Mouse (Mus musculus): ENCODE measurements around the gene Mettl6. TPM values are rescaled to one million over a fixed set of nuclear protein-coding genes. Genes with fewer than 3 reads are reported as not detected.

Gene Mettl6
- polyA plus RNA-seq, 1 experiment from 2014 or later: 54.1 TPM

GRCm38 (mm10) chr14:31437826-31438529 is 56.9 kb downstream of the Mettl6 start:
- Histone ChIP-seq H3K27ac (no peak overlapping the region), H3K4me1 (replicated peaks) (peaks cover 23% of the 10 kb centered on the region; the same call in 1 of the 2 replicates), H3K9ac (no peak overlapping the region), H3K27me3 (replicated peaks) (no peaks in the 10 kb centered on the region), H3K4me3 (replicated peaks) (no peak overlapping the region), H3K4me2 (replicated peaks) (no peak overlapping the region), H3K36me3 (no peaks in the 10 kb centered on the region), H3K9me3 (no peaks in the 10 kb centered on the region)
- 72% methylated on average over 8 of the region's 8 CpGs for WGBS
- no peak for ATAC-seq

- H3K27ac ChIP-seq: peak within 1 kb of the TSS; percentile 45; the same call in 1 of the 2 replicates
- no peaks in the 10 kb centered on the region for H3K9me3 ChIP-seq
- no peaks in the 10 kb centered on the region for H3K27me3 ChIP-seq (replicated peaks)
- WGBS: 9% methylated on average over 49 of the region's 49 CpGs
- peaks cover 28% of the 10 kb centered on the region; the same call in 1 of the 2 replicates for H3K4me1 ChIP-seq (replicated peaks)
- H3K9ac ChIP-seq: peak within 1 kb of the TSS; percentile 73
- H3K36me3 ChIP-seq: no peaks in the 10 kb centered on the region
- H3K4me2 ChIP-seq (replicated peaks): peak within 1 kb of the TSS; percentile 97
- ATAC-seq: peak; percentile 95
- H3K4me3 ChIP-seq (replicated peaks): peak within 1 kb of the TSS; percentile 74
These were observed 58.7 kb downstream of the Mettl6 start, which contains the start of gene Sh3bp5 for GRCm38 (mm10) chr14:31435930-31436693. Gene Sh3bp5, minus strand, starts transcription at chr14:31436078.

GRCm38 (mm10) chr14:31435018-31435915 is 59.6 kb downstream of the Mettl6 start:
- under 1% methylated on average over 53 of the region's 53 CpGs for WGBS
- peak overlapping the region; percentile 45; the same call in 1 of the 2 replicates for H3K27ac ChIP-seq
- H3K4me3 ChIP-seq (replicated peaks): peak overlapping the region; percentile 74
- peak overlapping the region; percentile 73 for H3K9ac ChIP-seq
- H3K9me3 ChIP-seq: no peaks in the 10 kb centered on the region
- no peaks in the 10 kb centered on the region for H3K27me3 ChIP-seq (replicated peaks)
- H3K4me2 ChIP-seq (replicated peaks): peak overlapping the region; percentile 97
- no peaks in the 10 kb centered on the region for H3K36me3 ChIP-seq
- peaks cover 28% of the 10 kb centered on the region; the same call in 1 of the 2 replicates for H3K4me1 ChIP-seq (replicated peaks)
- peak; percentile 65 for ATAC-seq

- Histone ChIP-seq H3K9me3 (no peaks in the 10 kb centered on the region), H3K27ac (peak overlapping the region; percentile 66; the same call in 1 of the 2 replicates), H3K4me2 (replicated peaks) (peak overlapping the region; percentile 97), H3K36me3 (no peaks in the 10 kb centered on the region), H3K4me3 (replicated peaks) (no peak overlapping the region), H3K27me3 (replicated peaks) (no peaks in the 10 kb centered on the region), H3K4me1 (replicated peaks) (peaks cover 28% of the 10 kb centered on the region; the same call in 1 of the 2 replicates), H3K9ac (no peak overlapping the region)
- 62% methylated on average over 5 of the region's 5 CpGs for WGBS
- no peak for ATAC-seq
These were observed 60.4 kb downstream of the Mettl6 start for GRCm38 (mm10) chr14:31434426-31434825.

GRCm38 (mm10) chr14:31433851-31434360 is 60.9 kb downstream of the Mettl6 start:
- Histone ChIP-seq H3K9ac (no peak overlapping the region), H3K4me1 (replicated peaks) (peaks cover 31% of the 10 kb centered on the region), H3K9me3 (no peaks in the 10 kb centered on the region), H3K4me2 (replicated peaks) (peak overlapping the region; percentile 97), H3K27ac (peak overlapping the region; percentile 66; the same call in 1 of the 2 replicates), H3K36me3 (no peaks in the 10 kb centered on the region), H3K4me3 (replicated peaks) (no peak overlapping the region), H3K27me3 (replicated peaks) (no peaks in the 10 kb centered on the region)
- WGBS: 36% methylated on average over 7 of the region's 7 CpGs
- ATAC-seq: no peak

GRCm38 (mm10) chr14:31433126-31433525 is 61.7 kb downstream of the Mettl6 start:
- Histone ChIP-seq H3K4me2 (replicated peaks) (no peak overlapping the region; the same call in 1 of the 2 replicates), H3K4me1 (replicated peaks) (peaks cover 38% of the 10 kb centered on the region), H3K9ac (no peak overlapping the region)

GRCm38 (mm10) chr14:31432424-31432823 is 62.4 kb downstream of the Mettl6 start:
- Histone ChIP-seq H3K4me2 (replicated peaks) (no peak overlapping the region), H3K9me3 (no peaks in the 10 kb centered on the region), H3K4me3 (replicated peaks) (no peak overlapping the region), H3K27me3 (replicated peaks) (no peaks in the 10 kb centered on the region), H3K27ac (peak overlapping the region; percentile 66; the same call in 1 of the 2 replicates), H3K4me1 (replicated peaks) (peaks cover 42% of the 10 kb centered on the region), H3K36me3 (no peaks in the 10 kb centered on the region), H3K9ac (no peak overlapping the region)
- WGBS: 30% methylated on average over 4 of the region's 4 CpGs
- ATAC-seq: no peak

More at GRCm38 (mm10) chr14:31433126-31433525, 61.7 kb downstream of the Mettl6 start:
- Histone ChIP-seq H3K36me3 (no peaks in the 10 kb centered on the region), H3K27ac (peak overlapping the region; percentile 66), H3K9me3 (no peaks in the 10 kb centered on the region), H3K4me3 (replicated peaks) (no peak overlapping the region), H3K27me3 (replicated peaks) (no peaks in the 10 kb centered on the region)
- 57% methylated on average over 5 of the region's 5 CpGs for WGBS
- ATAC-seq: no peak

GRCm38 (mm10) chr14:31431789-31432330 is 63.0 kb downstream of the Mettl6 start:
- Histone ChIP-seq H3K4me2 (replicated peaks) (no peak overlapping the region), H3K9ac (no peak overlapping the region), H3K9me3 (no peaks in the 10 kb centered on the region), H3K4me1 (replicated peaks) (peaks cover 42% of the 10 kb centered on the region), H3K4me3 (replicated peaks) (no peak overlapping the region), H3K36me3 (no peaks in the 10 kb centered on the region), H3K27ac (no peak overlapping the region), H3K27me3 (replicated peaks) (no peaks in the 10 kb centered on the region)
- ATAC-seq: no peak
- 74% methylated on average over 3 of the region's 3 CpGs for whole genome bisulfite sequencing

GRCm38 (mm10) chr14:31429004-31429395 is 65.8 kb downstream of the Mettl6 start:
- 16% methylated on average over 5 of the region's 5 CpGs for WGBS
- Histone ChIP-seq H3K9me3 (no peaks in the 10 kb centered on the region), H3K27ac (peak overlapping the region; percentile 71), H3K36me3 (no peaks in the 10 kb centered on the region), H3K4me2 (replicated peaks) (peak overlapping the region; percentile 38), H3K9ac (no peak overlapping the region), H3K4me1 (replicated peaks) (peaks cover 29% of the 10 kb centered on the region), H3K27me3 (replicated peaks) (no peaks in the 10 kb centered on the region), H3K4me3 (replicated peaks) (no peak overlapping the region)
- ATAC-seq: peak; percentile 68

GRCm38 (mm10) chr14:31428211-31429003 is 66.4 kb downstream of the Mettl6 start:
- Histone ChIP-seq H3K27me3 (replicated peaks) (no peaks in the 10 kb centered on the region), H3K27ac (peak overlapping the region; percentile 71), H3K36me3 (no peaks in the 10 kb centered on the region), H3K4me2 (replicated peaks) (peak overlapping the region; percentile 38), H3K9ac (no peak overlapping the region), H3K4me3 (replicated peaks) (no peak overlapping the region), H3K9me3 (no peaks in the 10 kb centered on the region), H3K4me1 (replicated peaks) (peaks cover 28% of the 10 kb centered on the region)
- WGBS: 33% methylated on average over 15 of the region's 15 CpGs
- ATAC-seq: peak; percentile 73
